Mouse (Mus musculus) ovary, postnatal 36 days (tissue): Measurements from ENCODE around the gene Gm28490.
"Not testable (repeated sequence)": the region's sequence is repeated elsewhere in the genome, so short reads cannot be mapped to it uniquely, and the experiment has no call there.

Source experiments
- DNase-seq: peaks from one replicate; pipeline ENCODE4 v3.0.0; 2022; ENCODE audit warnings: low spot score, mixed read lengths

Gm28490 gene

GRCm38 (mm10) chrY:31634656-31635055 is at the start of gene Gm28490:
Gene Gm28490, minus strand, starts transcription at chrY:31634756.
- DNase-seq, result not testable (repeated sequence)
